Mouse (Mus musculus): ENCODE results near the gene Cnbd2.

DNA sequence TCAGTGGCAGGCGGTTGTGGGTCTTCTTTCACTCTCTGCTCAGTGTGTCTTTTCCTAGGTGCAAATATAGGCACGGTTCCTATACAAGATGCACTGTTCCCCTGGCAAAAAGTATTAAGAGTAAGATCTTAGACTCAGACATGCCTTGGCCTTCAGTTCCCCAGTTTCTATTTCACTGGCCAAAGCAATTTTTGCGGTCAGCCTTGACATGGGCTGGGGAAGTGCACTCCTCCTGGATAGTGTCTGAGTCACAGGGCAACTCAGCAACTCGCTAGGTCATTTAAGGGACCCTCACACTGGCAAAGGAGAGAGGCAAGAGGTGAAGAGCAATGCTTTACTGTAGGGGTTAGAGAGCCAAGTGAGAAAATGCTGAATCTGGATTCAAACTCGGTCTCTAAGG is 103.6 kb downstream of the Cnbd2 start:
- TF ChIP-seq EP300 (IDR thresholded peaks at IDR 0.05; ENCODE audit: insufficient read depth, low read depth, low read length): no peak
- TF ChIP-seq POLR2A (IDR thresholded peaks at IDR 0.05; ENCODE audit: insufficient read depth, low read length): no peak
- TF ChIP-seq CTCF (IDR thresholded peaks at IDR 0.05; ENCODE audit: low read depth, low read length): no peak

All from ES-Bruce4 (cell line).